Mouse (Mus musculus) CH12.LX (cell line): ENCODE results near the gene Zpbp2. TPM values are rescaled to one million over a fixed set of nuclear protein-coding genes. Genes with fewer than 3 reads are reported as not detected.

Experiments
- DNase-seq: peaks from one replicate; pipeline ENCODE4 v3.0.0-alpha.2; 2013; ENCODE audit errors: extremely low read depth
- H3K27ac ChIP-seq: 2 replicates; pipeline ENCODE4 v1.5.1; 2012; ENCODE audit warnings: low read depth, mild to moderate bottlenecking, control low read depth, moderate library complexity; ENCODE audit not compliant: insufficient read depth
- H3K27me3 ChIP-seq: replicated peaks from 2 replicates; pipeline ENCODE3; 2012; ENCODE audit warnings: inconsistent platforms
- H3K36me3 ChIP-seq, 2 experiments: replicated peaks in 1 of 2; 2 replicates each; pipeline versions ENCODE3 to v1.6.1; 2012; ENCODE audit warnings: inconsistent platforms in 1 of 2, low read length in 1 of 2, mild to moderate bottlenecking in 1 of 2, mixed read lengths in 1 of 2, moderate library complexity in 1 of 2; ENCODE audit not compliant: control insufficient read depth in 1 of 2, insufficient read depth in 1 of 2
- H3K4me1 ChIP-seq, 2 experiments: 2 replicates each; pipeline ENCODE4 v1.6.1; 2012; ENCODE audit warnings: inconsistent platforms in 1 of 2, moderate library complexity in 1 of 2; ENCODE audit not compliant: insufficient read depth in 2 of 2, control insufficient read depth in 1 of 2
- H3K4me2 ChIP-seq: 2 replicates; pipeline ENCODE4 v1.6.1; 2012; ENCODE audit warnings: low read depth, mild to moderate bottlenecking, control low read depth; ENCODE audit not compliant: poor library complexity, insufficient read depth, severe bottlenecking
- H3K4me3 ChIP-seq, 3 experiments: fragments of 150-350 bp in 1 of 3; sonication (generic) in 1 of 3; replicated peaks in 1 of 3; 2 replicates each; pipeline versions ENCODE3 to v1.5.1; 2011 to 2012; ENCODE audit warnings: low read depth in 2 of 3, low read length in 2 of 3, mild to moderate bottlenecking in 2 of 3, moderate library complexity in 2 of 3, control low read depth in 1 of 3, improper control_type of control experiment in 1 of 3, inconsistent platforms in 1 of 3, mixed read lengths in 1 of 3; ENCODE audit not compliant: poor library complexity in 1 of 3
- H3K79me2 ChIP-seq: replicated peaks from 2 replicates; pipeline ENCODE4 v1.6.1; 2012; ENCODE audit warnings: mild to moderate bottlenecking, moderate library complexity; ENCODE audit not compliant: control insufficient read depth, poor library complexity, insufficient read depth, severe bottlenecking; ENCODE audit errors: extremely low read depth
- H3K9ac ChIP-seq: 2 replicates; pipeline ENCODE4 v1.6.1; 2012; ENCODE audit warnings: low read depth, mild to moderate bottlenecking, control low read depth, moderate library complexity; ENCODE audit not compliant: insufficient read depth
- H3K9me3 ChIP-seq: replicated peaks from 2 replicates; pipeline ENCODE3; 2012; ENCODE audit warnings: low read length, inconsistent platforms, mixed read lengths
- BHLHE40 ChIP-seq: IDR thresholded peaks from 2 replicates; pipeline ENCODE4 v1.6.1; 2011; ENCODE audit warnings: mild to moderate bottlenecking, low read depth, low read length, improper control_type of control experiment
- CHD1 ChIP-seq: IDR thresholded peaks from 2 replicates; pipeline ENCODE4 v1.6.1; 2012; ENCODE audit warnings: low read depth, low read length, improper control_type of control experiment, inconsistent platforms
- E2F4 ChIP-seq: IDR thresholded peaks from 2 replicates; pipeline ENCODE4 v1.6.1; 2011; ENCODE audit warnings: low read depth, low read length, improper control_type of control experiment; ENCODE audit not compliant: insufficient replicate concordance
- EP300 ChIP-seq: IDR thresholded peaks from 2 replicates; pipeline ENCODE4 v1.6.1; 2011; ENCODE audit warnings: low read length, improper control_type of control experiment
- GABPA ChIP-seq: IDR thresholded peaks from 2 replicates; pipeline ENCODE4 v1.6.1; 2012; ENCODE audit warnings: low read depth, low read length, improper control_type of control experiment, inconsistent platforms; ENCODE audit not compliant: insufficient replicate concordance
- HCFC1 ChIP-seq: IDR thresholded peaks from 2 replicates; pipeline ENCODE4 v1.6.1; 2012; ENCODE audit warnings: low read depth, mild to moderate bottlenecking, inconsistent platforms, low read length, improper control_type of control experiment
- JUND ChIP-seq: conservative IDR thresholded peaks from 2 replicates; pipeline ENCODE4 v1.6.1; 2011; ENCODE audit warnings: low read depth, low read length, improper control_type of control experiment
- MAFK ChIP-seq: IDR thresholded peaks from 2 replicates; pipeline ENCODE4 v1.6.1; 2011; ENCODE audit warnings: low read length, improper control_type of control experiment; ENCODE audit not compliant: insufficient replicate concordance
- MAZ ChIP-seq: IDR thresholded peaks from 2 replicates; pipeline ENCODE4 v1.6.1; 2012; ENCODE audit warnings: low read depth, mild to moderate bottlenecking, inconsistent platforms, low read length, improper control_type of control experiment, moderate library complexity
- MXI1 ChIP-seq: IDR thresholded peaks from 2 replicates; pipeline ENCODE4 v1.6.1; 2011; ENCODE audit warnings: mild to moderate bottlenecking, low read depth, low read length, improper control_type of control experiment
- POLR2A ChIP-seq: IDR thresholded peaks from 2 replicates; pipeline ENCODE4 v1.6.1; 2011; ENCODE audit warnings: low read depth, mild to moderate bottlenecking, improper control_type of control experiment, low read length
- RAD21 ChIP-seq: IDR thresholded peaks from 2 replicates; pipeline ENCODE4 v1.6.1; 2011; ENCODE audit warnings: low read depth, mild to moderate bottlenecking, low read length, improper control_type of control experiment, moderate library complexity
- ZC3H11A ChIP-seq: IDR thresholded peaks from 2 replicates; pipeline ENCODE4 v1.6.1; 2012; ENCODE audit warnings: low read depth, mild to moderate bottlenecking, inconsistent platforms, low read length, improper control_type of control experiment
- ZKSCAN1 ChIP-seq: IDR thresholded peaks from 2 replicates; pipeline ENCODE4 v1.6.1; 2012; ENCODE audit warnings: low read depth, inconsistent platforms, low read length, improper control_type of control experiment, borderline replicate concordance
- dilution Hi-C: fragments of 300-500 bp; cut with MboI; formaldehyde crosslinking; loops from 2 replicates; pipeline ENCODE4 v1.14.3; 2020; ENCODE audit warnings: low sequenced_read_pairs; ENCODE audit not compliant: extremely low pct_unique_long_range_greater_than_20kb, extremely low pct_ligation_motif_present
- in situ Hi-C: fragments of 300-500 bp; cut with MboI; formaldehyde crosslinking; loops from 3 replicates; pipeline ENCODE4 v1.14.3; 2019; ENCODE audit warnings: low sequenced_read_pairs, low pct_ligation_motif_present, low pct_unique_long_range_greater_than_20kb, mixed read lengths
- polyA plus RNA-seq: library from polyadenylated mRNA; unstranded; fragments of >175 nt; gene quantifications from 2 replicates; pipeline ENCODE4 v1.2.1, GENCODE M21; 2012; ENCODE audit warnings: low read depth; ENCODE audit not compliant: insufficient read length
- total RNA-seq, 2 experiments: library from RNA; depleted of rRNA; stranded (reverse); fragments of 300-350 nt in 1 of 2; fragments of >200 nt in 1 of 2; gene quantifications; 2 replicates each; pipeline ENCODE4 v1.2.3; 2012 to 2014

Zpbp2 gene
- total and polyA plus RNA-seq, 3 experiments: 3.2 to 3.9 (median 3.7) TPM

DNA sequence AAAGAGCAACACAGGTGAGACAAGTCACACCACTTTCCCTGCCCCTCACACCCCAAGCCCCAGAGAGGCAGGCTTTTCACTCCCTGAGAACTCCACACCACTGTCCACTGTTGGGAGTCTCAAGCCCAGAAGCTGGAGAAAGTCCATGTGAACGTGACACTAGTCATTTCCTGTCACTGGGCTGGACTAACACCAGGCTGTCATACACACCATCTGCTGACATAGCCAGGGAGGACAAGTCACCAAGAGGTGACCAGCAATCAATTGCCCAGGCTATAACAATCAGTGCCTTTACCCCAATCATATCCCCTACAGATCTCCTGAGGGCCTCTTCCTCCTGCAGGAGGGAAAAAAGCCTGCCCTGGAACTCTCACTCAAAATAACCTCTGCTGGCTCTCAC is 33.2 kb downstream of the Zpbp2 start:
- H3K9me3 ChIP-seq: no peaks in the 10 kb centered on the region
- H3K27me3 ChIP-seq: peaks cover 2% of the 10 kb centered on the region
- dilution Hi-C loops (no loop called here), in situ Hi-C loops (no loop called here)
- no peak overlapping the region for H3K27ac ChIP-seq
- H3K4me1 ChIP-seq: peaks cover 21 to 37% of the 10 kb centered on the region in 2 experiments
- no peak overlapping the region for H3K9ac ChIP-seq
- no peak overlapping the region for H3K4me2 ChIP-seq
- peaks cover 17% of the 10 kb centered on the region for H3K79me2 ChIP-seq
- DNase-seq: no peak
- peaks cover 35 to 56% of the 10 kb centered on the region in 2 experiments for H3K36me3 ChIP-seq
- TF ChIP-seq RAD21 (no peak), MAZ (no peak), MXI1 (no peak), GABPA (no peak), EP300 (no peak), JUND (no peak), ZC3H11A (no peak), BHLHE40 (no peak), HCFC1 (no peak), CHD1 (no peak), ZKSCAN1 (no peak), MAFK (no peak)
- H3K4me3 ChIP-seq: no peak overlapping the region

DNA sequence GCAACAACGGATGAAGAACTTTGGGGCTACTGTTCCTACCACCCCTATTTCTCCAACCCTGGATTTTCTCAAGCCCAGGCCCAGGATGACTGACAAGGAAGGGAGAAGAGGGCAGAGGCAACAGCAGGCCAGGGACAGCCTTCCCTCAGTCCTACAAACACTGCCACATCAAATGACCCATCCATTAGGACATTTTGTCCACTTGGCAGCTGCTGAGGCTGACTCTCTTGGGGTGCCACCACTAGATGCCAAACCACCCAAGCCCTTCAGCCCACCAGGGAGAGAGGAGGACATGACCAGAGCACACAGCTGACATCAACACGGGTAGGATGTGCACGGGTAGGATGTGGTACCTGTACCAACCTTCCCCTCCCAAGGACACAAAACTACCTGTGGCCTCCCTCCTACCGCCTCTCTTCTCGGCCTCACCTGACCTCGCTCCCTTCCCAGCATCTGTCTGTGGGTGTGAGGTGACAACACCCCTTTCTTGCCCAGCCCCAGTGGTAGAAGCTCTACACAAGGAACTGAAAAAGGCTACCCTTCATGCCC is 33.8 kb downstream of the Zpbp2 start:
- Histone ChIP-seq H3K27me3 (peaks cover 7% of the 10 kb centered on the region), H3K4me1 (peaks cover 21 to 42% of the 10 kb centered on the region in 2 experiments), H3K79me2 (peaks cover 17% of the 10 kb centered on the region), H3K9me3 (no peaks in the 10 kb centered on the region), H3K36me3 (peaks cover 35 to 54% of the 10 kb centered on the region in 2 experiments), H3K27ac (no peak overlapping the region), H3K4me3 (no peak overlapping the region), H3K4me2 (no peak overlapping the region), H3K9ac (no peak overlapping the region)
- no peak for DNase-seq
- TF ChIP-seq POLR2A (no peak), E2F4 (no peak), MAZ (no peak)
- dilution Hi-C loops: no loop called here
- in situ Hi-C loops: loop anchor here (5.0 kb wide), 1 partner anchor 32 kb away; the partner anchor contains the start of gene Zpbp2
